Mouse (Mus musculus): ENCODE data around the gene Sfta2. TPM values are rescaled to one million over a fixed set of nuclear protein-coding genes. Genes with fewer than 3 reads are reported as not detected.
A peak's percentile ranks its signal among the peaks of the same experiment; 100 is the strongest.

Gene Sfta2
- polyA plus RNA-seq, 1 experiment = 0.29 TPM

GRCm38 (mm10) chr17:35570836-35571235, 30.5 kb upstream of the Sfta2 start:
- DNase-seq (ENCODE audit: low read depth) = no peak
- TF ChIP-seq POLR2A (IDR thresholded peaks at IDR 0.05; ENCODE audit: borderline replicate concordance, extremely low read depth, insufficient read depth, insufficient read length, poor library complexity, severe bottlenecking) (no peak), CTCF (IDR thresholded peaks at IDR 0.05; ENCODE audit: borderline replicate concordance, extremely low read depth, insufficient read depth, insufficient read length) (no peak)

- no peak for DNase-seq (ENCODE audit: low read depth)
- TF ChIP-seq CTCF (IDR thresholded peaks at IDR 0.05; ENCODE audit: borderline replicate concordance, extremely low read depth, insufficient read depth, insufficient read length) (peak; percentile 6; the same call in 1 of the 2 replicates), POLR2A (IDR thresholded peaks at IDR 0.05; ENCODE audit: borderline replicate concordance, extremely low read depth, insufficient read depth, insufficient read length, poor library complexity, severe bottlenecking) (no peak)
Observed at GRCm38 (mm10) chr17:35571477-35571876, 29.9 kb upstream of the Sfta2 start.

- DNase-seq (ENCODE audit: low read depth) = peak; percentile 84
- TF ChIP-seq CTCF (IDR thresholded peaks at IDR 0.05; ENCODE audit: borderline replicate concordance, extremely low read depth, insufficient read depth, insufficient read length) = peak; percentile 95
- TF ChIP-seq POLR2A (IDR thresholded peaks at IDR 0.05; ENCODE audit: borderline replicate concordance, extremely low read depth, insufficient read depth, insufficient read length, poor library complexity, severe bottlenecking) = no peak
Observed at GRCm38 (mm10) chr17:35578211-35578610, 23.1 kb upstream of the Sfta2 start.

- TF ChIP-seq POLR2A (IDR thresholded peaks at IDR 0.05; ENCODE audit: borderline replicate concordance, extremely low read depth, insufficient read depth, insufficient read length, poor library complexity, severe bottlenecking) (no peak), CTCF (IDR thresholded peaks at IDR 0.05; ENCODE audit: borderline replicate concordance, extremely low read depth, insufficient read depth, insufficient read length) (peak; percentile 56; the same call in 1 of the 2 replicates)
- no peak for DNase-seq (ENCODE audit: low read depth)
Observed at GRCm38 (mm10) chr17:35582900-35583299, 18.4 kb upstream of the Sfta2 start.

- DNase-seq (ENCODE audit: low read depth) = peak; percentile 88
- TF ChIP-seq CTCF (IDR thresholded peaks at IDR 0.05; ENCODE audit: borderline replicate concordance, extremely low read depth, insufficient read depth, insufficient read length) (peak; percentile 97), POLR2A (IDR thresholded peaks at IDR 0.05; ENCODE audit: borderline replicate concordance, extremely low read depth, insufficient read depth, insufficient read length, poor library complexity, severe bottlenecking) (no peak)
Observed at GRCm38 (mm10) chr17:35584330-35584937, 16.9 kb upstream of the Sfta2 start.

- no peak for DNase-seq (ENCODE audit: low read depth)
- no peak for TF ChIP-seq POLR2A (IDR thresholded peaks at IDR 0.05; ENCODE audit: borderline replicate concordance, extremely low read depth, insufficient read depth, insufficient read length, poor library complexity, severe bottlenecking)
- no peak for TF ChIP-seq CTCF (IDR thresholded peaks at IDR 0.05; ENCODE audit: borderline replicate concordance, extremely low read depth, insufficient read depth, insufficient read length)
Observed at GRCm38 (mm10) chr17:35587291-35587690, 14.1 kb upstream of the Sfta2 start.

GRCm38 (mm10) chr17:35588387-35588786, 13.0 kb upstream of the Sfta2 start:
- DNase-seq (ENCODE audit: low read depth) = peak; percentile 33
- TF ChIP-seq CTCF (IDR thresholded peaks at IDR 0.05; ENCODE audit: borderline replicate concordance, extremely low read depth, insufficient read depth, insufficient read length) = no peak
- TF ChIP-seq POLR2A (IDR thresholded peaks at IDR 0.05; ENCODE audit: borderline replicate concordance, extremely low read depth, insufficient read depth, insufficient read length, poor library complexity, severe bottlenecking) = no peak

- TF ChIP-seq CTCF (IDR thresholded peaks at IDR 0.05; ENCODE audit: borderline replicate concordance, extremely low read depth, insufficient read depth, insufficient read length) = peak; percentile 95
- no peak for TF ChIP-seq POLR2A (IDR thresholded peaks at IDR 0.05; ENCODE audit: borderline replicate concordance, extremely low read depth, insufficient read depth, insufficient read length, poor library complexity, severe bottlenecking)
Observed at GRCm38 (mm10) chr17:35590410-35591218, 10.7 kb upstream of the Sfta2 start.

GRCm38 (mm10) chr17:35591219-35591578, 10.2 kb upstream of the Sfta2 start:
- no peak for DNase-seq (ENCODE audit: low read depth)
- TF ChIP-seq POLR2A (IDR thresholded peaks at IDR 0.05; ENCODE audit: borderline replicate concordance, extremely low read depth, insufficient read depth, insufficient read length, poor library complexity, severe bottlenecking) = no peak
- TF ChIP-seq CTCF (IDR thresholded peaks at IDR 0.05; ENCODE audit: borderline replicate concordance, extremely low read depth, insufficient read depth, insufficient read length) = no peak

More at GRCm38 (mm10) chr17:35590410-35591218, 10.7 kb upstream of the Sfta2 start:
- DNase-seq (ENCODE audit: low read depth) = peak; percentile 91

- DNase-seq (ENCODE audit: low read depth) = no peak
- TF ChIP-seq POLR2A (IDR thresholded peaks at IDR 0.05; ENCODE audit: borderline replicate concordance, extremely low read depth, insufficient read depth, insufficient read length, poor library complexity, severe bottlenecking) = no peak
- no peak for TF ChIP-seq CTCF (IDR thresholded peaks at IDR 0.05; ENCODE audit: borderline replicate concordance, extremely low read depth, insufficient read depth, insufficient read length)
Observed at GRCm38 (mm10) chr17:35591731-35592130, 9.6 kb upstream of the Sfta2 start.

- no peak for DNase-seq (ENCODE audit: low read depth)
- no peak for TF ChIP-seq POLR2A (IDR thresholded peaks at IDR 0.05; ENCODE audit: borderline replicate concordance, extremely low read depth, insufficient read depth, insufficient read length, poor library complexity, severe bottlenecking)
Observed at GRCm38 (mm10) chr17:35592131-35592530, 9.2 kb upstream of the Sfta2 start.

GRCm38 (mm10) chr17:35593786-35594185, 7.6 kb upstream of the Sfta2 start:
- no peak for TF ChIP-seq POLR2A (IDR thresholded peaks at IDR 0.05; ENCODE audit: borderline replicate concordance, extremely low read depth, insufficient read depth, insufficient read length, poor library complexity, severe bottlenecking)
- no peak for TF ChIP-seq CTCF (IDR thresholded peaks at IDR 0.05; ENCODE audit: borderline replicate concordance, extremely low read depth, insufficient read depth, insufficient read length)
- no peak for DNase-seq (ENCODE audit: low read depth)

Measured in brain, embryonic 14.5 days (tissue).